Mouse (Mus musculus): Measurements from ENCODE around the gene Kctd13.

DNA sequence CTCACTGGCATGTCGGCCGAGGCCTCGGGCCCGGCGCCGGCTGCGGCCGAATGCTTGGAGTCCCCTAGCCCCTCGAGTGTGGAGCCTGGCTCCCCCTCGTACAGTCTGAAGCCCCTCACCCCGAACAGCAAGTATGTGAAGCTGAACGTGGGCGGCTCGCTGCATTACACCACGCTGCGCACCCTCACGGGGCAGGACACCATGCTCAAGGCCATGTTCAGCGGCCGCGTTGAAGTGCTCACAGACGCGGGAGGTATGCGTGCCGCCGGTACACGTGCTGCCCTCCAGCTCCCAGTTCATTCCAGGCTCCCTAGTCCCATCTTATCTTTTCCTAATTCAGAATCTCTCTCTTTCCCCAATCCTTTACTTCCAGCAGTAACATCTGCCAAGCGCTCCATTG, 367 bp downstream of the Kctd13 start:
- TF ChIP-seq POLR2A (IDR thresholded peaks at IDR 0.05; ENCODE audit: control insufficient read depth, low read depth, low read length) = no peak
- no peak for TF ChIP-seq CTCF (IDR thresholded peaks at IDR 0.05; ENCODE audit: control insufficient read depth, insufficient read depth, insufficient replicate concordance, low read depth, low read length)
